Mouse (Mus musculus) lung, embryonic 14.5 days (tissue): ENCODE data around the gene Olfr444. TPM values are rescaled to one million over a fixed set of nuclear protein-coding genes. Genes with fewer than 3 reads are reported as not detected.

Experiments
- ATAC-seq: fragments of 200-750 bp; cut with Nextera tagmentation; 2 replicates; pipeline ENCODE4 v1.8.0; 2017; ENCODE audit warnings: mild to moderate bottlenecking, moderate TSS enrichment, moderate library complexity; ENCODE audit not compliant: insufficient read depth
- DNase-seq: peaks from one replicate; pipeline ENCODE4 v3.0.0-alpha.2; 2015
- H3K27ac ChIP-seq: fragments of 300-500 bp; sonication (generic); 2 replicates; pipeline ENCODE4 v1.5.1; 2014; ENCODE audit warnings: low read depth, mild to moderate bottlenecking, moderate library complexity
- H3K27me3 ChIP-seq: fragments of 300-500 bp; sonication (generic); 2 replicates; pipeline ENCODE4 v1.6.1; 2014; ENCODE audit warnings: low read length, control low read depth; ENCODE audit not compliant: insufficient read depth
- H3K36me3 ChIP-seq: fragments of 300-500 bp; sonication (generic); 2 replicates; pipeline ENCODE4 v1.6.1; 2014; ENCODE audit warnings: control low read depth; ENCODE audit not compliant: insufficient read depth
- H3K4me1 ChIP-seq: fragments of 300-500 bp; sonication (generic); 2 replicates; pipeline ENCODE4 v1.6.1; 2014; ENCODE audit warnings: antibody characterized with exemption, control low read depth; ENCODE audit not compliant: insufficient read depth
- H3K4me2 ChIP-seq: fragments of 300-500 bp; sonication (generic); 2 replicates; pipeline ENCODE4 v1.6.1; 2014; ENCODE audit warnings: mild to moderate bottlenecking
- H3K4me3 ChIP-seq: fragments of 300-500 bp; sonication (generic); 2 replicates; pipeline ENCODE4 v1.5.1; 2014; ENCODE audit warnings: low read depth, low read length
- H3K9ac ChIP-seq: fragments of 300-500 bp; sonication (generic); 2 replicates; pipeline ENCODE4 v1.6.1; 2014
- H3K9me3 ChIP-seq: fragments of 300-500 bp; sonication (generic); 2 replicates; pipeline ENCODE4 v1.6.1; 2016; ENCODE audit warnings: low read depth, low read length, control low read depth
- CTCF ChIP-seq: IDR thresholded peaks from 2 replicates; pipeline ENCODE4 v1.5.1; 2016; ENCODE audit warnings: antibody characterized with exemption, low read depth
- WGBS: fragments of 180-500 bp; shearing (Covaris S2); extraction: QIAGEN DNeasy Blood & Tissue Kit; methylation state at CpG from one replicate; pipeline ENCODE4 v1.1.7; 2014; 5-methylcytosine and 5-hydroxymethylcytosine counted together
- polyA plus RNA-seq: library from polyadenylated mRNA; unstranded; fragments of >200 nt; fragmentation: Nextera tagmentation; extraction: Ambion mirVana; gene quantifications from 2 replicates; pipeline ENCODE4 v1.2.1, GENCODE M21; 2014

Olfr444 gene
- not detected in 2 replicates for polyA plus RNA-seq

GRCm38 (mm10) chr6:42948767-42949166 is at the start of gene Olfr444:
TSS of gene Olfr444 (plus strand) at chr6:42949067.
- H3K36me3 ChIP-seq, result no peaks in the 10 kb centered on the region
- ATAC-seq (no peak), DNase-seq (no peak)
- no peak within 1 kb of the TSS for H3K4me3 ChIP-seq
- no peak within 1 kb of the TSS for H3K27ac ChIP-seq
- no peaks in the 10 kb centered on the region for H3K4me1 ChIP-seq
- H3K9me3 ChIP-seq, result 0 out of 2 replicates have a peak, but pooled peaks cover 5% of the 10 kb centered on the region
- H3K27me3 ChIP-seq, result no peaks in the 10 kb centered on the region
- 67% methylated on average over 1 of the region's 1 CpGs for WGBS
- no peak for TF ChIP-seq CTCF
- no peak within 1 kb of the TSS for H3K9ac ChIP-seq
- no peak within 1 kb of the TSS for H3K4me2 ChIP-seq

- DNase-seq, result no peak
- no peak overlapping the region for H3K4me3 ChIP-seq
- H3K4me2 ChIP-seq, result no peak overlapping the region
- no peaks in the 10 kb centered on the region for H3K27me3 ChIP-seq
- no peak overlapping the region for H3K9ac ChIP-seq
- H3K27ac ChIP-seq, result no peak overlapping the region
- no peaks in the 10 kb centered on the region for H3K4me1 ChIP-seq
- no peak for TF ChIP-seq CTCF
- H3K36me3 ChIP-seq, result no peaks in the 10 kb centered on the region
- 10% methylated on average over 1 of the region's 1 CpGs for WGBS
- no peak for ATAC-seq
- H3K9me3 ChIP-seq, result no peaks in the 10 kb centered on the region
Measured at GRCm38 (mm10) chr6:42900345-42900744, 48.5 kb upstream of the Olfr444 start.

- Histone ChIP-seq H3K9me3 (no peaks in the 10 kb centered on the region), H3K27ac (no peak within 1 kb of the TSS), H3K4me3 (no peak within 1 kb of the TSS), H3K9ac (no peak within 1 kb of the TSS), H3K4me1 (no peaks in the 10 kb centered on the region), H3K4me2 (no peak within 1 kb of the TSS), H3K27me3 (no peaks in the 10 kb centered on the region), H3K36me3 (no peaks in the 10 kb centered on the region)
- no peak for TF ChIP-seq CTCF
- no peak for DNase-seq
- ATAC-seq, result no peak
Measured at GRCm38 (mm10) chr6:42908578-42908977, 40.3 kb upstream of the Olfr444 start, which contains the start of gene Olfr447. TSS of gene Olfr447 (plus strand) at chr6:42908878.

GRCm38 (mm10) chr6:42921077-42921476 is 27.8 kb upstream of the Olfr444 start, which contains the start of gene Olfr446:
TSS of gene Olfr446 (plus strand) at chr6:42921377.
- no peak for ATAC-seq

GRCm38 (mm10) chr6:42980377-42980776 is 31.5 kb downstream of the Olfr444 start:
- no peaks in the 10 kb centered on the region for H3K9me3 ChIP-seq
- no peaks in the 10 kb centered on the region for H3K36me3 ChIP-seq
- H3K4me3 ChIP-seq, result no peak overlapping the region
- H3K4me2 ChIP-seq, result no peak overlapping the region
- ATAC-seq (no peak), DNase-seq (no peak)
- H3K27ac ChIP-seq, result no peak overlapping the region
- H3K27me3 ChIP-seq, result no peaks in the 10 kb centered on the region
- H3K9ac ChIP-seq, result no peak overlapping the region
- no peak for TF ChIP-seq CTCF
- no peaks in the 10 kb centered on the region for H3K4me1 ChIP-seq

More at GRCm38 (mm10) chr6:42921077-42921476, 27.8 kb upstream of the Olfr444 start, which contains the start of gene Olfr446:
- Histone ChIP-seq H3K9me3 (no peaks in the 10 kb centered on the region), H3K27ac (no peak within 1 kb of the TSS), H3K27me3 (no peaks in the 10 kb centered on the region), H3K4me1 (no peaks in the 10 kb centered on the region), H3K4me2 (no peak within 1 kb of the TSS), H3K36me3 (no peaks in the 10 kb centered on the region), H3K4me3 (no peak within 1 kb of the TSS), H3K9ac (no peak within 1 kb of the TSS)
- no peak for TF ChIP-seq CTCF
- DNase-seq, result no peak
- 58% methylated on average over 2 of the region's 2 CpGs for WGBS

Other genes starting within 250 kb of the Olfr444 start
- gene Tcaf1, start 239.0 kb upstream of the Olfr444 start, polyA plus RNA-seq, result 73.2 and 75.2 TPM in 2 replicates
- not detected in 2 replicates for gene Olfr453, start 209.7 kb upstream of the Olfr444 start, polyA plus RNA-seq
- not detected in 2 replicates for gene Olfr38, start 192.7 kb upstream of the Olfr444 start, polyA plus RNA-seq
- not detected in 2 replicates for gene Olfr452, start 164.0 kb upstream of the Olfr444 start, polyA plus RNA-seq
- not detected in 2 replicates for gene Olfr450, start 137.1 kb upstream of the Olfr444 start, polyA plus RNA-seq
- not detected in 2 replicates for gene Olfr449, start 114.7 kb upstream of the Olfr444 start, polyA plus RNA-seq
- gene Olfr448, start 58.6 kb upstream of the Olfr444 start, polyA plus RNA-seq, result not detected in 2 replicates
- not detected in 2 replicates for gene Olfr447, start 40.2 kb upstream of the Olfr444 start, polyA plus RNA-seq
- gene Olfr446, start 27.7 kb upstream of the Olfr444 start, polyA plus RNA-seq, result not detected in 2 replicates
- gene Olfr441, start 157.3 kb downstream of the Olfr444 start, polyA plus RNA-seq, result not detected in 2 replicates
- not detected in 2 replicates for gene Olfr237-ps1, start 197.5 kb downstream of the Olfr444 start, polyA plus RNA-seq
- gene Olfr437, start 214.2 kb downstream of the Olfr444 start, polyA plus RNA-seq, result not detected in 2 replicates
- gene Olfr13, start 223.1 kb downstream of the Olfr444 start, polyA plus RNA-seq, result not detected in 2 replicates
- gene Olfr435, start 248.1 kb downstream of the Olfr444 start, polyA plus RNA-seq, result not detected in 2 replicates